Mouse (Mus musculus): ENCODE data around the gene Rab37.

GRCm38 (mm10) chr11:115164341-115164975, 73.2 kb downstream of the Rab37 start:
- TF ChIP-seq CTCF (IDR thresholded peaks at IDR 0.05; ENCODE audit: low read depth) (no peak), EP300 (optimal IDR thresholded peaks at IDR 0.05) (no peak)
